Mouse (Mus musculus) cerebellum, postnatal 4 days (tissue): ENCODE data around the gene Sars2.

Source experiments
- DNase-seq, 2 experiments: peaks; one replicate each; pipeline ENCODE4 v3.0.0; 2022; ENCODE audit warnings: low spot score in 2 of 2, mixed read lengths in 1 of 2

Gene Sars2

GRCm38 (mm10) chr7:28726600-28726999 lies 15.2 kb upstream of the Sars2 start:
- DNase-seq = peak; percentile 68 to 84

- peak in 1 of 2 experiments; percentile 39 for DNase-seq
These were observed 14.0 kb upstream of the Sars2 start for GRCm38 (mm10) chr7:28727649-28728340.

GRCm38 (mm10) chr7:28732341-28733142 lies 9.2 kb upstream of the Sars2 start:
- DNase-seq = peak; percentile 41 to 47

GRCm38 (mm10) chr7:28733211-28733610 lies 8.6 kb upstream of the Sars2 start:
- no peak for DNase-seq

- DNase-seq = no peak
These were observed 6.1 kb upstream of the Sars2 start for GRCm38 (mm10) chr7:28735701-28736100.

- DNase-seq = no peak
These were observed 2.0 kb upstream of the Sars2 start for GRCm38 (mm10) chr7:28739829-28740228.

GRCm38 (mm10) chr7:28740949-28741348 lies 843 bp upstream of the Sars2 start:
- no peak for DNase-seq

- DNase-seq = no peak
These were observed 454 bp upstream of the Sars2 start for GRCm38 (mm10) chr7:28741368-28741708.

GRCm38 (mm10) chr7:28749935-28750334 lies 8.1 kb downstream of the Sars2 start:
- no peak for DNase-seq

GRCm38 (mm10) chr7:28756079-28756478 lies 14.3 kb downstream of the Sars2 start, which contains the start of gene Ccer2:
Gene Ccer2 (plus strand): TSS chr7:28756174.
- DNase-seq = no peak

GRCm38 (mm10) chr7:28758623-28759022 lies 16.8 kb downstream of the Sars2 start:
- DNase-seq = no peak

- DNase-seq = no peak
These were observed 20.1 kb downstream of the Sars2 start for GRCm38 (mm10) chr7:28761907-28762306.

- no peak for DNase-seq
These were observed 23.4 kb downstream of the Sars2 start for GRCm38 (mm10) chr7:28765211-28765610.

GRCm38 (mm10) chr7:28766173-28766879 lies 24.5 kb downstream of the Sars2 start, which contains the start of gene Sirt2:
Gene Sirt2 (plus strand): TSS chr7:28766735.
- DNase-seq = peak; percentile 87 to 95

- no peak for DNase-seq
These were observed 25.1 kb downstream of the Sars2 start for GRCm38 (mm10) chr7:28766910-28767309.

GRCm38 (mm10) chr7:28767462-28767965 lies 25.7 kb downstream of the Sars2 start, which contains the start of gene Nfkbib:
Gene Nfkbib (minus strand): TSS chr7:28767512.
- DNase-seq = no peak

GRCm38 (mm10) chr7:28769414-28769958 lies 27.7 kb downstream of the Sars2 start:
- DNase-seq = no peak

GRCm38 (mm10) chr7:28770309-28770708 lies 28.5 kb downstream of the Sars2 start:
- no peak for DNase-seq

- no peak for DNase-seq
These were observed 30.1 kb downstream of the Sars2 start for GRCm38 (mm10) chr7:28771867-28772266.

GRCm38 (mm10) chr7:28773163-28773562 lies 31.4 kb downstream of the Sars2 start:
- DNase-seq = no peak

- peak in 1 of 2 experiments; percentile 32 for DNase-seq
These were observed 32.4 kb downstream of the Sars2 start for GRCm38 (mm10) chr7:28774164-28774563.

GRCm38 (mm10) chr7:28775129-28775528 lies 33.3 kb downstream of the Sars2 start:
- no peak for DNase-seq
